In genomic region chr13:114310591-114310990, GRCm38 (mm10) we compare ENCODE assay signal across 23 mouse cellular contexts.
DNase-seq lines count a peak whose midpoint lies in the region; ATAC-seq lines count a peak whose summit lies in the region.
"Had no signal": no experiment of that assay in that cellular context is flagged by ENCODE, and none has a peak within 500 bp of the region (broad histone marks: within the 10 kb centered on the region; RNA-seq: fewer than 3 reads in every experiment).

No protein-coding gene starts in this region.

- no peaks in the 10 kb centered on the region for H3K9me3 ChIP-seq in forebrain, embryonic 14.5 days (replicated peaks; ENCODE audit: control insufficient read depth, low read length)
- H3K9me3 ChIP-seq: embryonic facial prominence, embryonic 10.5 days; embryonic facial prominence, embryonic 12.5 days; forebrain, embryonic 13.5 days had no signal

- no peaks in the 10 kb centered on the region for H3K4me1 ChIP-seq in forebrain, embryonic 14.5 days (ENCODE audit: control insufficient read depth, insufficient read depth, low read length)
- H3K4me1 ChIP-seq: embryonic facial prominence, embryonic 10.5 days; embryonic facial prominence, embryonic 12.5 days; forebrain, embryonic 13.5 days had no signal

- H3K27ac ChIP-seq in forebrain, embryonic 14.5 days (ENCODE audit: low read depth, low read length) = no peak overlapping the region
- H3K27ac ChIP-seq: embryonic facial prominence, embryonic 10.5 days; embryonic facial prominence, embryonic 12.5 days; forebrain, embryonic 13.5 days had no signal

- 95% methylated on average over 11 of the region's 11 CpGs for WGBS in forebrain, embryonic 14.5 days

- H3K36me3 ChIP-seq in forebrain, embryonic 14.5 days (ENCODE audit: control insufficient read depth, insufficient read depth, low read length) = no peaks in the 10 kb centered on the region

- H3K9ac ChIP-seq in forebrain, embryonic 14.5 days (ENCODE audit: low read length) = no peak overlapping the region
- H3K9ac ChIP-seq: embryonic facial prominence, embryonic 12.5 days; forebrain, embryonic 13.5 days had no signal

- DNase-seq in urinary bladder, adult 18-20 months (ENCODE audit: low spot score in 2 of 2) = peak; percentile 11 to 12
- no peak for DNase-seq in urinary bladder, postnatal 10 days (ENCODE audit: low spot score)
- peak; percentile 13 to 22 for DNase-seq in urinary bladder, postnatal 36 days (ENCODE audit: low spot score in 2 of 2)
- no peak for DNase-seq in urinary bladder, postnatal 4 days (ENCODE audit: low spot score in 2 of 2)
- DNase-seq in ES-CJ7 (ENCODE audit: low read depth, low spot score) = peak; percentile 78
- DNase-seq in ZHBTc4 (ENCODE audit: low read depth, low spot score) = peak; percentile 81
- DNase-seq in forebrain, embryonic 14.5 days (ENCODE audit: low spot score) = no peak
- DNase-seq in frontal cortex, postnatal 36 days (ENCODE audit: low spot score in 2 of 2) = no peak
- DNase-seq: adrenal gland, adult 2 months; adrenal gland, postnatal 10 days; adrenal gland, postnatal 25 days; B cell, adult 2 months; cerebellum, adult 11-12 months; cerebellum, adult 8-10 months; cerebellum, adult 9-11 months; cerebellum, postnatal 14 days; cerebellum, postnatal 36 days had no signal

- ATAC-seq in forebrain, embryonic 14.5 days = no peak
- ATAC-seq: CD4-positive, CD25-positive, alpha-beta regulatory T cell, adult 4 months; forebrain, embryonic 13.5 days; forebrain, embryonic 16.5 days had no signal

- H3K4me2 ChIP-seq in forebrain, embryonic 14.5 days (ENCODE audit: low read length) = no peak overlapping the region
- H3K4me2 ChIP-seq: embryonic facial prominence, embryonic 12.5 days; forebrain, embryonic 13.5 days had no signal

- H3K27me3 ChIP-seq in forebrain, embryonic 14.5 days (replicated peaks; ENCODE audit: control insufficient read depth, insufficient read depth, low read length) = no peaks in the 10 kb centered on the region
- H3K27me3 ChIP-seq: CH12.LX; embryonic facial prominence, embryonic 12.5 days; forebrain, embryonic 13.5 days had no signal

- no peak overlapping the region for H3K4me3 ChIP-seq in forebrain, embryonic 14.5 days (ENCODE audit: low read depth, low read length)
- H3K4me3 ChIP-seq: embryonic facial prominence, embryonic 10.5 days; embryonic facial prominence, embryonic 12.5 days; forebrain, embryonic 13.5 days had no signal

Comparison
In these comparisons a context has a peak if more than half of its experiments do, and no peak if none do; other contexts are left out.
1. DNase-seq: peak in urinary bladder, adult 18-20 months (2 of 2), urinary bladder, postnatal 36 days (2 of 2), ES-CJ7 (single experiment) and ZHBTc4 (single experiment); none in urinary bladder, postnatal 10 days (single experiment), urinary bladder, postnatal 4 days (0 of 2), forebrain, embryonic 14.5 days (single experiment) and frontal cortex, postnatal 36 days (0 of 2).